Mouse (Mus musculus) small intestine, adult 2 months (tissue): ENCODE data around the gene Zfp292. TPM values are rescaled to one million over a fixed set of nuclear protein-coding genes. Genes with fewer than 3 reads are reported as not detected.

Experiments used
- H3K27ac ChIP-seq: fragments of 200-500 bp; 2 replicates; pipeline ENCODE4 v1.5.1; 2012; ENCODE audit warnings: low read depth, low read length, control low read depth, inconsistent platforms; ENCODE audit not compliant: insufficient read depth
- H3K27me3 ChIP-seq: fragments of 200-500 bp; 2 replicates; pipeline ENCODE4 v1.6.1; 2012; ENCODE audit warnings: mild to moderate bottlenecking, moderate library complexity, low read length, inconsistent platforms; ENCODE audit not compliant: control insufficient read depth, insufficient read depth
- H3K36me3 ChIP-seq: fragments of 200-500 bp; 2 replicates; pipeline ENCODE4 v1.6.1; 2012; ENCODE audit warnings: mild to moderate bottlenecking, low read length, control low read depth, inconsistent platforms; ENCODE audit not compliant: control insufficient read depth, insufficient read depth
- H3K4me1 ChIP-seq: fragments of 200-500 bp; 2 replicates; pipeline ENCODE4 v1.6.1; 2012; ENCODE audit warnings: low read length, inconsistent platforms, mixed read lengths; ENCODE audit not compliant: control insufficient read depth, insufficient read depth, insufficient read length
- H3K4me3 ChIP-seq: fragments of 200-500 bp; 2 replicates; pipeline ENCODE4 v1.5.1; 2012; ENCODE audit warnings: low read depth, mild to moderate bottlenecking, control low read depth, inconsistent platforms, low read length, moderate library complexity
- CTCF ChIP-seq: fragments of 200-500 bp; IDR thresholded peaks from 2 replicates; pipeline ENCODE4 v1.5.1; 2012; ENCODE audit warnings: low read depth, mild to moderate bottlenecking, control low read depth, inconsistent platforms, low read length, moderate library complexity, mixed read lengths; ENCODE audit not compliant: insufficient replicate concordance, insufficient read length; ENCODE audit errors: extremely low read depth
- POLR2A ChIP-seq: fragments of 200-500 bp; IDR thresholded peaks from 2 replicates; pipeline ENCODE4 v1.6.1; 2012; ENCODE audit warnings: low read depth, mild to moderate bottlenecking, control low read depth, inconsistent platforms, low read length, moderate library complexity
- WGBS: fragments of 180-500 bp; shearing (Covaris S2); methylation state at CpG from one replicate; pipeline ENCODE4 v1.1.7; 2018; 5-methylcytosine and 5-hydroxymethylcytosine counted together
- polyA plus RNA-seq: library from polyadenylated mRNA; depleted of rRNA; stranded (reverse); fragments of >200 nt; gene quantifications from 2 replicates; pipeline ENCODE4 v1.2.3, GENCODE M21; 2012

The Zfp292 gene
- polyA plus RNA-seq, 1 experiment: 0.94 TPM

DNA sequence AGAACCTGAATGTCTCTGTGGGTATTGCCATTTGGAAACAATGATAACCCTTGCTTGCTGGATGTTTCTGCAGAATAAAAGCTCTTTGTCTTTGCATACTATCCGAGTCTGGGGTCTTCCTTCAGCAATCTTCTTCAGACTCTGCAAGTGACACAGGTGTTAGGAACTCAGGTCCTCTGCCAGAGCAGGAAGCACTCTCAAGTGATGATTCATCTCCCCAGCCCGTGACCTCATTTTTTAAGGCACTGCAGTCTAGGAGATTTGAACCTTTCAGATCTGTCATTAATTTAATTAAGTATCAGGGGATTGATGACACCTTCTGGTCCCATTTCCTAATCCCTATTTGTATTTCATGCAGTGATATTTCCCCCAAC lies 7.0 kb upstream of the Zfp292 start:
- H3K4me3 ChIP-seq: no peak overlapping the region
- TF ChIP-seq POLR2A (no peak), CTCF (no peak)
- H3K27ac ChIP-seq: no peak overlapping the region
- H3K27me3 ChIP-seq: no peaks in the 10 kb centered on the region
- 20% methylated on average over 2 of the region's 2 CpGs for WGBS
- H3K36me3 ChIP-seq: no peaks in the 10 kb centered on the region
- H3K4me1 ChIP-seq: peaks cover 12% of the 10 kb centered on the region; the same call in 1 of the 2 replicates

DNA sequence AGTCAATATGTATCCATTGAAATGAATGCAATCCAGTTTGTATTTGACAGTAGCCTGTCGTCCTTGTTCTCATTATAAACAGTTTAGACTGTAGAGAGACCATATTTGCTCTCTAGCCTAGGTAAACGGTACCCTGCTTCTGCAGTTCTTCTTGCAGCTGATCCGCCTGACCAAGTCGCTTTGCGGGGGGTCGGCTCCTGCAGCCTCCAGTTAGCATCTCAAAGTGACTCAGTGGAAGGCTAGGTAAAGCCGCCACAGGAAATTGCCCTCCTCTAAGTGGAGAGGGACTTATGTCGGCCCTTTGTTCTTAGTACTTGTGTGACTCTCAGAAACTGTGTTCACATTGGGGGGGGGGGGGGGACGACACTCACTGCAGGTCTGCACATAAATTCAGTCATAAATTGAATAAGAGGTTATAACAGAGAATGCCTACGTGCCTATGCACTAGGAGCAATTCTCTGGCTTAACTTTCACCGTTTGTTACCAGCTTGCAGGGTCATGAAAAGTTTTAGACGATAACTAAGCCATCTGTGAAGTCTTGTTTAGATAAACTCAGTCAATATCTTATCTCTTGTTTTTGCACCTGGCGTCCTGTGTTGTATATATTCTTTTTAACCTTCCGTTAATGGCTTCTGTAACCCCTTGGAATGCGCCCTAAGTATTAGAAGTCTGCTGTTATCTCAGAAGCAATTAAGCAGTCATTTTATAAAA lies 6.5 kb upstream of the Zfp292 start:
- H3K27me3 ChIP-seq: no peaks in the 10 kb centered on the region
- no peaks in the 10 kb centered on the region for H3K36me3 ChIP-seq
- H3K27ac ChIP-seq: no peak overlapping the region
- WGBS: 16% methylated on average over 15 of the region's 15 CpGs
- no peak overlapping the region for H3K4me3 ChIP-seq
- TF ChIP-seq POLR2A (no peak), CTCF (no peak)
- peaks cover 12% of the 10 kb centered on the region; the same call in 1 of the 2 replicates for H3K4me1 ChIP-seq

DNA sequence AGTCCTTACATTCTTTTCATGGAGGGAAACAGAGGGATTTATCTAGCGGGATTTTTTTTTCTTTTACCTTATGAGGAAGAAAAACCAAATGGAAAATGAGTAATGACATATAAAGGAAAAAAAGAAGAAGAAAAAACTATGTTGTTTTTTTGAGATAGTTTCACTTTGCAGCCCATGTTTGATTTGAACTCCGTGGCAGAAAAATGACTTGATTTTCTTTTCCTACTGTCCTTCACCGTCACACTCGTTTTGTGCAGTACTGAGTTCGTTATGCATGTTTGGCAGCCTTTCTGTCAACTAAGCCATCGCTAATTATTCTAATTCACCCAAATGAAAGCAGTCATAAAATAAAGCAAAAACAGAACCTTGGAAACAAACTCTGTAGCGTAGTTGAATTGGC lies 4.5 kb upstream of the Zfp292 start:
- Histone ChIP-seq H3K4me1 (peaks cover 14% of the 10 kb centered on the region), H3K27ac (0 out of 2 replicates have a peak overlapping the region, but pooled peaks have one; percentile 86), H3K27me3 (no peaks in the 10 kb centered on the region), H3K4me3 (peak overlapping the region; percentile 98; the same call in 1 of the 2 replicates), H3K36me3 (no peaks in the 10 kb centered on the region)
- TF ChIP-seq CTCF (no peak), POLR2A (no peak)
- WGBS: 6% methylated on average over 7 of the region's 7 CpGs

DNA sequence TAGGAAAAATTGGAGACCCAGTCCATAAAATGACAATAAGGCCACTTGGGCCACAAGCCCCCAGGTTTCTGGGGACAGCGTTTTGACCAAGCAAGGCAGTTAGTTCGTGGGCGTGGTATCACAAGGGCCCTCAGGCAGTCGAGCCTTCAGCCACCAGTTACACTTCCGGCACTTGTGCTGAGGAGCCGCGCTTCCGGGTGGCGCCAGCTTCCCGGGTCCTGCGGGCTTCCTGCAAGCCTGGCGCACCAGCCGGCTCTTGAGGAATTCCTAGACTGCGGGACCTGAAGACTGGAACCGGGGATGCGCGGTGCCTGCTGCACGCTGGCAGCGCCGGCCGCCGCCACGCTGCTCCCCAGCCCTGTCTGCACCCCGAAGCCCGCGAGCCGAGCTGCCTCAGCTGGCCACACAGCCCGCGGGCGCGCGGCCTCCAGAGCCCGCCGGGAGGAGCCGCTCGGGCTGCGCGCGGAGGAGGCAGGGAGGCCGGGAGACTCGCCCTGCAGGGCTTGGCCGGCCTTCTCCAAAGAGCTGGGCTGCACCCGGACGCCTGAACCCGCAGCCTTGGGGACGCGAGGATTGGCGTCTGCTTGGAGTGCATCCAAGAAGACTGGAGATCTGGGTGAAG lies 3.8 kb upstream of the Zfp292 start:
- WGBS: under 1% methylated on average over 48 of the region's 48 CpGs

DNA sequence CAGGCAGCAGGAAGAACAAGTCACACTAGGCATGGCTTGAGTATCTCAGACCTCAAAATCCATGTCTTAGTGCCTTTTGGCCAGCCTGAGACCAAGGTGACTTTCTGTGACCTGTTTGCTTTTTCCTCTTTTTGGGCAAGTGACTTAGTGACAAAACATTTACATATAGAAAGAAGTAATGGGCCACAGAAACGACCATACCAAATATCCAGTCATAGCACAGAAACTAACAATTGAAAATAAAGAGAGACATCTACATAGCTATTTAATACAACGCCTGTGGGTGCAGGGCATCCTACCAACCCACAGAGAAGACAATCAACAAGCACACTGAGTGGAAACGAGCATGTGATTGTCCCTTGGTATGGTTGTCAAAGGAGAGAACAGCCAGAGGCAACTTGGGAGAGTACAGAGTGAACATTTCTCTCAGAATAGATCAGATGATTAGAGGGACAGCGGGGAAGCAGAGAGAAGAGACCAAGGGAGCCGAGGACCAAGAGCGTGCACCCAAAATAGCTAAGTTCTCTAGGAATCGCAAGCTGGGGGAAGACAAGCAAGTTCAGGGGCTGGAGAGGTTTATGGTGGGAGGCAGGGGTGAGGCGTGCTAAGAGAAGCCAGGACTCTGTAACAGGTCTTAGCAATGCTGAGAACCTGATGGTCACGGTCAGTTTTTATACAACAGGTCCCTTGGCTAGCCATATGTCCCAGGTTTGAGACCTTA lies 3.0 kb upstream of the Zfp292 start:
- Histone ChIP-seq H3K4me1 (peaks cover 14% of the 10 kb centered on the region), H3K36me3 (no peaks in the 10 kb centered on the region), H3K27ac (peak overlapping the region; percentile 63), H3K4me3 (0 out of 2 replicates have a peak overlapping the region, but pooled peaks have one; percentile 1), H3K27me3 (no peaks in the 10 kb centered on the region)
- no peak for TF ChIP-seq POLR2A
- TF ChIP-seq CTCF: no peak
- 27% methylated on average over 9 of the region's 9 CpGs for WGBS

More for the DNA sequence above, 3.8 kb upstream of the Zfp292 start:
- Histone ChIP-seq H3K36me3 (no peaks in the 10 kb centered on the region), H3K27ac (peak overlapping the region; percentile 86), H3K27me3 (no peaks in the 10 kb centered on the region), H3K4me3 (peak overlapping the region; percentile 98), H3K4me1 (peaks cover 14% of the 10 kb centered on the region)
- TF ChIP-seq POLR2A (peak; percentile 89), CTCF (no peak)

DNA sequence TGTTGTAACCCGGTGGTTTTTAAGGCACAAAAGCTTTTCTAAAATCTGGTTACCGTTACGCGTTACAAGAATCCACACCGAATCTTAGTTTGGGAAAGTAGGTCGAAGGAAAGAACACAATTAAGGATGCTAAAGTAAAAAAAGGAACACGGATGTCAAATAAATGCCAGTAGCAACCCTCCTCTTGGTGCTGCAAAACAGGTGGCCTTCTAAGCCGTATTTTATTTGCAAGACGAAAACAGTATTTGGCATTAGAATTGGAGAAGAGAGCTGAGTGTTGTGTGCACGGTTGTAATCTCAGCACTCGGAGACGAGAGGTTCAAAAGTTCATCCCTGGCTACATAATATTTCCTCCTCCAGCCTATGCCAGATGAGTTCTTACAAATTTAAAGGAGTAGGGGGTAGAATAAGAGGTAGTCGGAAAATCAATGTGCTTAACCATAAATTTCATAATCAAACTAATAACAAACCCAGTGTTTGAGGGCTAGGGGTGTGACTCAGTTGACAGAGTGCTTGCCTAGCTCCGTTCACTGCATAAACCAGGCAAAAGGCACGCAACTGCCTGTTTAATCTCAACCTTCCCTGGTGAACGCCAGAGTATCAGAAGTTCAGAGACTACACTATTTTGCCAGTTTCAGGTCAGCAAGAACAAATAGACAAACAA lies 738 bp upstream of the Zfp292 start:
- Histone ChIP-seq H3K36me3 (no peaks in the 10 kb centered on the region), H3K4me3 (no peak overlapping the region; the same call in 1 of the 2 replicates), H3K27me3 (no peaks in the 10 kb centered on the region), H3K27ac (peak overlapping the region; percentile 85), H3K4me1 (peaks cover 11% of the 10 kb centered on the region)
- TF ChIP-seq CTCF (no peak), POLR2A (no peak)
- 7% methylated on average over 16 of the region's 16 CpGs for WGBS
